Mouse (Mus musculus) common myeloid progenitor, adult 5-6 weeks (primary cell): Measurements from ENCODE around the gene Synpo2l. TPM values are rescaled to one million over a fixed set of nuclear protein-coding genes. Genes with fewer than 3 reads are reported as not detected.
A peak's percentile ranks its signal among the peaks of the same experiment; 100 is the strongest.
"Not testable (repeated sequence)": the region's sequence is repeated elsewhere in the genome, so short reads cannot be mapped to it uniquely, and the experiment has no call there.

Experiments used
- ATAC-seq: replicated peaks from 2 replicates; pipeline ENCODE4 v1.8.0; 2016; ENCODE audit warnings: low read depth, mild to moderate bottlenecking, moderate TSS enrichment, inconsistent platforms; ENCODE audit not compliant: poor library complexity, severe bottlenecking
- total RNA-seq: library from RNA; stranded (forward); fragments of 200-1000, 187-1606 nt; gene quantifications from 2 replicates; pipeline ENCODE4 v1.2.3, GENCODE M21; 2017

Gene Synpo2l
- total RNA-seq = 0.23 TPM in 1 of 2 replicates, not detected in the other

DNA sequence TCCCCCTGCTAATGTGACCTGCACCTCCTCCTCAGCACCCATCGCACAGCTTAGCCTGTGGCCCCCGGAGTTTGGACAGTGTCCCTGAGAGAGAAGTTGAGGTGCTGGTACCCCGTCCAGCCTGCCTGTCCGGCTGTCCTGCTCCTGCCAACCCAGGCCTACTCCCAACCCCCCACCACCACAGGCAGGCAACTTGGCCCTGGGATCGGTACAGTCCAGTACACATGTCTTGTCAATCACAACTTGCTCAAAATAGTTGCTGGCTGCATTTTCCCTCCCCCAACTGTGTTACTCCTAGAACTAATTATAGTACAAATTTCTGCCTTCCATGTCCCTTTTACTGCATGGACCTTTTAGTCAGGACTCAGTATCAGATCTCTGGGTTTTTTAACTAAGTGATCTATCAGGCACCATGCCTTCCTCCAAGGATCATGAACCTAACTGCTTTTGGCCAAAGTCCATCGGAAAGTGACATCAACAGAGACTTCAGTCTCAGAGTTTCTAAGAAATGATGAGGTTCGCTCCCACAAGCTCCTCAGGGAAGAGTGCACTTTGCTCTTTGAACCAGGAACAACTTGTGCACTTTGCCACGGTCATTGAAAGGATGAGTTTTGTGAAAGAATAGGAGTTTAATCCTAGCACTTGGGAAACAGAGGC lies at the start of gene Synpo2l:
Gene Synpo2l (minus strand): TSS at position 201 of the 657 bp plus-strand sequence.
- no peak for ATAC-seq

DNA sequence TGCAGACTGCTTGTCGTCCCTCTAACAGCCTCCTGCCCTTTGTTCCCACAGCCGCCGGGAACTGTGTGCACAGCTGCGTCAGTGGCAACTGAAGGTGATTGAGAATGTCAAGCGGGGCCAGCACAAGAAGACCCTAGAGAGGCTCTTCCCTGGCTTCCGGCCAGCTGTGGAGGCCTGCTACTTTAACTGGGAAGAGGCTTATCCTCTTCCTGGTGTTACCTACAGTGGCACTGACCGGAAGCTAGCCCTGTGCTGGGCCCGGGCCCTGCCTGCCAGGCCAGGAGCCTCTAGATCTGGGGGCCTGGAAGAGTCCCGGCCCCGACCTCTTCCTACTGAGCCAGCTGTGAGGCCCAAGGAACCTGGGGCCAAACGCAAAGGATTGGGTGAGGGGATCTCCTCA lies 45.7 kb upstream of the Synpo2l start:
- ATAC-seq = no peak

DNA sequence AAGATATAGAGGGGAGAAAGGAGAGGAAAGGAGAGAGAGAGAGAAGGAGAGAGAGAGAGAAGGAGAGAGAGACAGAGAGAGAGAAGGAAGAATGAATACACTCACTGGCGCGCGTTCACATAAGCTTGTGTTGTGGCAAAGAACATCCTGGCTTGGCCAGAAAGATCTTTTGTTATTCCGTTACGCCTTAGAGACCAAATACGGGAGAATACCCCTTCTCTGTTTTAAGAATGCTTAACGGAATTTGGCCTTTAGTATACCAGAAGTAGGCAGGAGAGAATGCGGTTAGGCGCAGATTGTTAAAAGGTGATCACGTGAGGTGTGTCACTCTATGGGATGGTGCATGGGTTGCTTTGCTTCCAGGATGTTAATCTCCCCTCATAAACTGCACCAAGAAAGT lies 40.1 kb upstream of the Synpo2l start:
- ATAC-seq = peak; percentile 29; the same call in 1 of the 2 replicates

DNA sequence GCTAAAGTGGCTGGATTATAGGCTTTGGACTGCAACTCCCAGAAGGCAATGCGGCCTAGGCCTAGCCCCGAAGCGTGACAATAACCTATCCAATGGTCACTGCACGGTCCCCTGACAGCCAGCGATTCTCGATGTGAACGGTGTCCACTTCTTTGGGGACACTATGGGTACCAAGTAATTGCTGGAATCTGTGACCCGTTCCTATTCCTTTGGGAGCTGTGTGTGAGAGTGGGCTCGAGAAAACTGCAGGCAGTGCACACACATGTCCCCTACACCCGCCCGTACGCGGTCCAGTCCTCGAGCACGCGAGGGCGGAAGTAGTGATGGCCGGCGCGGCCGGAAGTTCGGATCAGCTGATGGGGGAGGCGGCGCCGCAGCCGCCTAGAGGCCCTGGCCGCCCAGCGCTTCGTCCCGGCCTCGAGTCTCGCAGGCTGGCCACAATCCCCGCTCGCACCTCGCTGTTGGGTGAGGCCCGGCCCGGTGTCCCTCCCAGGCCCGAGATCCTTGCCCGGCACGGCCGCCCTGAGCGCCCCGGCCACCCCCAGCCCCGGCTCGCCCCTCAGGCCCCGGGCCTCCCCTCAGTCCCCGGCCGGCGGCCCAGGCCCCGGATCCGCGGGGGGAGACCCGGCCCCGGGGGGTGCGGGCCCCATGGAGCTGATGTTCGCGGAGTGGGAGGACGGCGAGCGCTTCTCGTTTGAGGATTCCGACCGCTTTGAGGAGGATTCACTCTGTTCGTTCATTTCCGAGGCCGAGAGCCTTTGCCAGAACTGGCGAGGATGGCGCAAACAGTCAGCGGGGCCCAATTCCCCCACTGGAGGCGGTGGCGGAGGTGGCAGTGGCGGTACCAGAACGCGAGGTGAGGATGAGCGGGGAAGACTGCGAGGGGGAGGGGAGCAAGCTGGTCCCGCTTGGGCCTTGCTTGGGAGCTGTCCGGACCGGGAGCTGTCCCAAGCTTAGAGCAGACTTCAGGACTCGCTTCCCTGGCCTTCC lies 39.3 kb upstream of the Synpo2l start, which contains the start of gene Zswim8:
Gene Zswim8 (plus strand): TSS at position 352 of the 990 bp plus-strand sequence.
- peak; percentile 76 for ATAC-seq

DNA sequence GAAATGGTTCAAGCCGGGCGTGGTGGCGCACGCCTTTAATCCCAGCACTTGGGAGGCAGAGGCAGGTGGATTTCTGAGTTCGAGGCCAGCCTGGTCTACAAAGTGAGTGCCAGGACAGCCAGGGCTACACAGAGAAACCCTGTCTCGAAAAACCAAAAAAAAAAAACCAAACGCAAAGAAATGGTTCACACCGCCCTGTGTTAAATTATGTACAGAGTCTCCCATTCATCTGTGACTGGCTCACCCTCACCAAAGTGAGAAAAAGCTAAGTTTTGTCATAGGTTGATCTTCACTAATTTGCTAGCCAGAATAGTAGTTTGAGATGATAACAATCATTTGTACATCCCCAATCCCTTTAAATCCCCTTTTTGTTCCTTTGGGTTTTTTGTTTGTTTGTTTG lies 35.3 kb upstream of the Synpo2l start:
- ATAC-seq = not testable (repeated sequence)

DNA sequence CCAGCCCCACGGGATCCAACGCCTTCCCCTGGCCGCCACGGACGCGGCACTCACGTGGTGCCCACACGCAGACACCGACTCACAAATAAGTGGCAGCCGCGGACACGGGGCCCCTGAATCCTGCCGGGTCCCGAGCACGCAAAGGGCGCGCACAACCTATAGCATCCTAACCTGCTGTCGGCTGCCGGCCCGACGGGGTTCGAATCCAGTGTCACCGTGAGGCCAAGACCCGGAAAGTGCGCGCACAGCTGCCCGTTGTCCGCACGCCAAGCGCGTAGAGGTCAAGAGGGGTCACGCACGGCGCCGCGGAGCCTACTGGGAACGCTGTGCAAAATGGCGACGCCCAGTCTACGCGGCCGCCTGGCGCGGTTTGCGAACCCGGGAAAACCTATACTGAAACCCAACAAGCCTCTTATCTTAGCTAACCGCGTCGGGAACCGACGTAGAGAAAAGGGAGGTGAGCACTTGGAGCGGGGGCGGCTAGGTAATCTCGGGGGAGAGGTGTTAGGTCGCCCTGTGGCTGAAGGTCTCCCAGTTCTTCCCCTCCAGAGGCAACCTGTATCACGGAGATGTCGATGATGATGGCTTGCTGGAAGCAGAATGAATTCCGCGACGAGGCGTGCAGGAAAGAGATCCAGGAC lies 34.7 kb upstream of the Synpo2l start, which contains the start of gene Chchd1:
Gene Chchd1 (plus strand): TSS at position 266 of the 641 bp plus-strand sequence.
- peak; percentile 79 for ATAC-seq

DNA sequence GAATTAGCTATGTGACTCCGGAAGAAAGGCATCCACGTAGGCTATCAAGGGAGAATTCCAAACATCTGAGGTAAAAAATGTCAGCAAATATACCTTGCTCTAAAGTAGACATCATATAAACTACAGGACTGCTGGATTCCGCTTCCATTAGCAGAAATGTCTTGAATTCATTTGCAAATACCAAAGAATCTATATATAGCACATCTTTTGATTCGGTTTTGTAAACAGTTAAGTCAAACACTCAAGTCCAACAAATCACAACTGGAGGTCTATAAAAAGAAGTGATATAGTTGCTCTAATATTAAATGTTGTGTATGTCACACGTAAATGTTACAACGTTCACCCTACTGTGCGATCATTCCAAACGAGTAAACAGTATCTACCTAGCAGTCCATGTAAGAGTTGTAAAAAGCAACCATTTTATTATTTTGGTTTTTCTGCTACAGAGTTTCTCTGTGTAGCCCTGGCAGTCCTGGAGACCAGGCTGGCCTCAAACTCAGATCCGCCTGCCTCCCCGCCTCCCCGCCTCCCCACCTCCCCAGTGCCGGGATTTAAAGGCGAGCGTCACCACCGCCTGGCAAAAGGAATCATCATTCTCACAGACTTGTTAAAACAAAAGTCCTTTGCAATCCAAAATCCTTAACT lies 34.1 kb upstream of the Synpo2l start:
- ATAC-seq = no peak

DNA sequence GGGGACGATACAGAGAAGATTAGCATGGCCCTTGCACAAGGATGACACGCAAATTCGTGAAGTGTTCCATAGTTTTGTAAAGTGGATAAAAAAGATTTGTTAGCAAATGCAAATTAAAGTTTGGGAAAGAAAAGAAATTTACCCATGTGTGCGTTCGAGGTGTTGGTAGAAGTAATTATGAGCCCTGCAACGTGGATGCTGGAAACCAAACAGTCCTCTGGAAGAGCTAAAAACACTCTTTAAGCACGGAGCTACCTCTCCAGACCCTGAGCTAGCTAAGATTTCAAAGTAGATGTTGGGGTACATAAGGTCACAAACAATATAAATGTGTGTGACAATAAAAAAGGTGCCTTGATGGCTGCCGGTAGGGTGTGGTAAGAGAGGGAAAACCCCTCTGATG lies 33.4 kb upstream of the Synpo2l start:
- ATAC-seq = no peak

DNA sequence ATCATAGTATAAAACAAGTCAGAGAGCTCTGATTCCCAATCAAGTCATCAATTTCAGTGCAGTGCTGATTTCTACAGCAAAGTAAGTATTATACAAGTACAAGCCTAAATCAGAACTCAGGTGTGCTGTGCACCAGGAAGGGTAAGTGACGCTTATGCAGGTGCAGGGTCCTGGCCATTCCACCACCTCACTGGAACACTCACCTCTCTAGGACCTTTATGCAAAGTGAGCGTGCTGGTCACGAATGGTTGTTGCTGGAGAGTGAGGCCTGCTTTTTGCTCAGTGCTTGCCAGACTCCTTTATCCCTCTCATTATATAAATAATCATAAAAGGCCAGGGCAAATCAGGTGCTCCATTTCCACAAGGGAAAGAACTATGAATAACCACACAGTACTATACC lies 32.2 kb upstream of the Synpo2l start:
- ATAC-seq = no peak

DNA sequence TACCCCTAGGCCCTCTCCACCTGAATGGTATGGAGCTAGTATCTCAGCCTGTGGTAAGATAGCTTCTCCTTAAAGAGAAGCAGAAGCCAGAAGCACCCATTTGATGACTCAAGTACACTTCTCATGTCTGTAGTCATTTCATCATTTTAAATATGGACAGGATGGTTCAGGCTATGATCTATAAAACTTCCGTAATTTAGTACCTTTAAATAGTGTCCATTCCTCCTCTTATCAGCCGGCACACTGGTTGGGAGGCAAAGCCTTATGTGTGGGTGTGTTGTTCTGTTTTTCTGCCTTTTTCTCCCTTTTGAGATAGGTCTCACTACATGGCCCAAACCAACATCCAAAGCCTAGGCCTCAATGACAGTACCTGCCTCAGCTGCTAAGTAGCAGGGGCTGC lies 30.4 kb upstream of the Synpo2l start:
- no peak for ATAC-seq

DNA sequence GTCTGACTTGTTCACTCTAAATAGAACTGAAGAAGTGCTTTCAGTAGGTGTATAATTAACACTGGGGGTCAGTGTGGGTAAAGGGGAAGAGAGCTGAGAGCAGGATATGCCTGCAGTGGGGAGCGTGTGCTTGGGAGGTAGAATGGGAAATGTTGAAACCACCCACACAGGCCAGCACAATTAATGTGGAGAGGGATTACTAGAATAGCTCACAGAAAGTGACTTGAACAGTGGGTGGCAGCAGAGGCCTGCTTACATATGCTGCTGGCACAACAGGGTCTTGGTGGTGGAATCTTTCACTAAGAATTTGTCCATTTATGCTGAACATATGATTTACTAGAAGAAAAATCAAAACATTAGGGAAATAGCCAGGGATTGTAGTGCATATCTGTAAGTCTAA lies 28.8 kb upstream of the Synpo2l start:
- ATAC-seq = peak; percentile 51; the same call in 1 of the 2 replicates

DNA sequence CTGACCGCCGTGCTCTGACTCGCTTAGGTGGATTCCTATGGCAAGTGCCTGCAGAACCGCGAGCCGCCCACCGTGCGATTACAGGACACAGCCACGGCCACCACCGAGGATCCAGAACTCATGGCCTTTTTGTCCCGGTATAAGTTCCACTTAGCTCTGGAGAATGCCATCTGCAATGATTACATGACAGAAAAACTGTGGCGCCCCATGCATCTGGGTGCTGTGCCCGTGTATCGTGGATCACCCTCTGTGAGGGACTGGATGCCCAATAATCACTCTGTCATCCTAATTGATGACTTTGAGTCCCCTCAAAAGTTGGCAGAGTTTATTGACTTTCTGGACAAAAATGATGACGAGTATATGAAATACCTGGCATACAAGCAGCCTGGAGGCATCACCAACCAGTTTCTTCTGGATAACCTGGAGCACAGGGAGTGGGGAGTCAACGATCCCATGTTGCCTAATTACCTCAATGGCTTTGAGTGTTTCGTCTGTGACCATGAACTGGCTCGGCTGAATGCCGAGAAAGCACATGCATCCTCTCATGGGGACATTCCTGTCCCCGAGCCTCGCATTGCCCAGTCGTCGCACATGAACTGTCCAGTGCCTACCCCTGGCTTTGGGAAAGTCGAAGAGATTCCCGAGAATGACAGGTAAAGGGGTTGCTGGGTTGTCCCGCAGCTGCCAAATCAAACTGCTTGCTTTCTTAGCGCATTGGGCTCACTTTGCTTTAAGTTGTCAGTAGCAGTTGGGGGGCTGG lies 27.8 kb upstream of the Synpo2l start:
- ATAC-seq = peak; percentile 13; the same call in 1 of the 2 replicates

DNA sequence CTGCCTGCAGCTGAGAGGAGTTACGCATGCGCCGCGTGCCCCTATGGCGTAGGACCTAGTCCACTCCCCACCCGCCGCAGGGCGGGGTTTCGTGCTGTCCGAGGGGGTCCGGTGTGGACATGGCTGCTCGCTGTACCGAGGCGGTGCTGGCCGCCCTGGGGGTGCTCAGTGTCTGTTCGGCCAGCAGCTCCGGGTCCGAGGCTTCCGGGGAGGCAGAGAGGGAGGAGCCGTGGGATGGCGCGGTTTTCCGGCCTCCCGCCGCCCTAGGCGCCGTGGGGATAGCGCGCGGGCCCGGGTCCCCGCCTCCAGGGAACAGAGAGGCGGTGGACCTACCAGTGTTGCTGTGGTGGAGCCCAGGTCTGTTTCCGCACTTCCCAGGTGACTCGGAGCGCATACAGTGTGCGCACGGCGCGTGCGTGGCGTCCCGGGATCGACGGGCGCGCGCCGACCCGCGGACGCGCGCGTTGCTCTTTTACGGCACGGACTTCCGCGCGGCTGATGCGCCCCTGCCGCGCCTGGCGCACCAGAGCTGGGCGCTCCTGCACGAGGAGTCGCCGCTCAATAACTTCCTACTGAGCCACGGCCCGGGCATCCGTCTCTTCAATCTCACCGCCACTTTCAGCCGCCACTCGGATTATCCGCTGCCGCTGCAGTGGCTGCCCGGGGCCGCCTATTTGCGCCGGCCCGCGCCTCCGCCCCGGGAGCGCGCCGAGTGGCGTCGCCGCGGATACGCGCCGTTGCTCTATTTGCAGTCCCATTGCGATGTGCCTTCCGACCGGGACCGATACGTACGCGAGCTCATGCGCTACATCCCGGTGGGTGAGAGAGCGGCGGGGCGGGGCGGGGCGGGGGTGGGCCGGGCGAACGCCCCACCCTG lies 27.0 kb upstream of the Synpo2l start, which contains the start of gene Fut11:
Gene Fut11 (plus strand): TSS at position 85 of the 877 bp plus-strand sequence.
- ATAC-seq = peak; percentile 76

DNA sequence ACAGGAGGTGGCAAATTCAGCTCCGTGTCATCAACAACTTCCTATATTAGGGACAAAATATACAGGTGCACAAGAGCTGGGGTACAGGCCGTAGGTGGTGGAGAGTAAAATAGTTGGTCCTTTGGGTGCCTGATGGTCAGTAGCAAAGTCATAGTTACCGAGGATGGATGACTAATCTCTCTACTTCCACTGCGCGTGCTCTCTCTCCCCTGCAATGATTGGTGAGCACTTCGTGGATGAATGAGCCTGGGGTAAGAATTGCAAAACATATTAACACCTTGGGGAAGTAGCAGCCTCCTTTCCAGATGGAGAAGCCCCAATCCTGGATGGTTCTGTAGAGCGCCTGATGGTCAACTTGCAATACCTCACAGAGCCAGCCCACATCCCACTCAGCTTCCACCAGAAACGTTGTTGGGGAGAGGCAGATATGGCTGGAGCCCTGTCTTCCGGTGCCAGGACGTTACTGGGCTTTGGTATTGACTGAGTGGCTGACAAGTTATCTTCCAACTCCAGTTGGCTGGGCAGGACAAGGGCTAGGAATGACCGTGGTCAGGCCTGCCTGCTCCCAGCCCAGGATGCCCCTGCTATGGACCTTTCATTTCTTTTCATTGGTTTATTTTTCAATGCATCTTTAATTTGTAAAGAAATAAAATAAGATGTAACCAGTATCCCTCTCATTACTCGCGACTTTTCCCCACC lies 26.2 kb upstream of the Synpo2l start:
- peak; percentile 6 for ATAC-seq

DNA sequence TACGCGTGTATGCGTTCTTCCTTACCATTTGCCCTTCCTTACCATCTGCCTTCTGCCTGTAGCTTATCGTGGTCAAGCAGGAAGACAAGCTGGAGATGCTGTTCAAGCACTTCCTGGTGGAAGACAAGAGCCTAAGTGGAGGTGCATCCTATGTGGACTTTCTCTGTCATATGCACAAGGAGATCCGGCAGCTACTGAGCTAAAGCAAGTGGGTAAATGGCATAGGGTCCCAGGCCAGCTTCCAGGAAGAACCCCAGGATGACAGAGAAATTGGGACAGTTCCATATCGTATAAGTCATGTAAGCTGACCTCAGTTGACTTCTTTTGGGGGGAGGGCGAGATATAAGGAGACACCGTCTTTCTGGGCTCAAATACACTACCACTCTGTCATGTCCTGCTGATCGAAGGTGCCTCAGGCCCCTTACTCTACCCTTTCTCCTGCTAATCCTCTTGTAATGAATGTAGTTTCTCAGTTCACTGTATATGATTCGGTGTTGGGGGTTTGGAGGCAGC lies 25.5 kb upstream of the Synpo2l start:
- ATAC-seq = no peak

DNA sequence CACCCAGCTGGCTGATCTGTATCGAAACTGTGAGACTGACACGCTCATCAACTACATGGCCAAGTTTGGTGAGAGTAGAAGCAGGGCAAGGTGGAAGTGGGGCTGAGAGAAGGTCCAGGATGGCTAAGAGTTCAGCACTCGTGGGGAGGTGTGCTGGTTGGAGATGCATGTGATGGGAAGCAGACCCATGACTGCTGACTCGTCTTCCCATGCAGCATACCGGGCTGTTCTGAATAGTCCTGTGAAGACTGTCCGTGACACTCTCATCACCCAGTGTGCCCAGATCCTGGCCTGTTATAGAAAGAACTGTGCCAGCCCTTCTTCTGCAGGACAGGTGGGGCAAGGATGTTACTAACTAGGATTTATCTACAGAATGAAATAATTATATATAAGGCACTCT lies 23.6 kb upstream of the Synpo2l start:
- ATAC-seq = no peak

DNA sequence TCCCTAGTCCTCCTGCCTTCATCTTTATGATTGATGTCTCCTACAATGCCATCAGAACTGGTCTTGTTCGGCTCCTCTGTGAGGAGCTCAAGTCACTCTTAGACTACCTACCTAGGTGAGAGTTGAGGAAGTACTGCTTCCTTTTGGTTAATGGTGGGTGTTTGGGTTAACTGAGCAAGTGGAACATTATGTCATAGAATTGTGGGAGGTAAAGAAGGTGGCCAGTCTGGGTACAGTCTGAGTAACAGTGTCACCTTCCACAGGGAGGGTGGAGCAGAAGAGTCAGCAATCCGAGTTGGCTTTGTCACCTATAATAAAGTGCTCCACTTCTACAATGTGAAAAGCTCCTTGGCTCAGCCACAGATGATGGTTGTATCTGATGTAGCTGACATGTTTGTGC lies 20.9 kb upstream of the Synpo2l start:
- no peak for ATAC-seq
